Mouse (Mus musculus) retina, embryonic 14.5 days (tissue): ENCODE measurements at regions not wholly inside any gene's neighbourhood (a gene's known extent, or its start where the extent isn't known, plus 50 kb on each side); places are given as distances from the start of the nearest gene placed in this dataset.
"Not testable (repeated sequence)": the region's sequence is repeated elsewhere in the genome, so short reads cannot be mapped to it uniquely, and the experiment has no call there.

Experiments used
- DNase-seq: peaks from one replicate; pipeline ENCODE4 v3.0.0-alpha.2; 2015; ENCODE audit warnings: low spot score

DNA sequence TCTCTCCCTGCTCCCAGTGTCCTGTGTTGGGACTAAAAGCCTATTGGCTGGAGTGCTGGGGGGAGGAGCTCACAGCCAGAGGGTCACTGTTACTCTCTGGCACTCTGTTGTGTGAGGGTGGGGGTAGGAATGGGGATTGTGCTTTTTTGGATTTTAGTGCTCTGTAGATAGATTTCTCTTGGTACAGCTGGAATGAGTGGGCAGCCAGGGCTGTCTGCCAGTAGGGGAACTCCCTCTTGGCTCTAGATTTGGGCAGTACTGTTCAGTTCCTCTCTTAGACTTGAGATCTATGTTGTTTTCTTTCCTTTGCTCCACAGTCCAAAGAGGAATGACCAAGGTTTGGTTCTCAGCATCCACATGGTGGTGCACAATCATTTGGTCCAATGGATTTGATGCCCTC, 282.6 kb downstream of the Fgf9 start:
- no peak for DNase-seq

DNA sequence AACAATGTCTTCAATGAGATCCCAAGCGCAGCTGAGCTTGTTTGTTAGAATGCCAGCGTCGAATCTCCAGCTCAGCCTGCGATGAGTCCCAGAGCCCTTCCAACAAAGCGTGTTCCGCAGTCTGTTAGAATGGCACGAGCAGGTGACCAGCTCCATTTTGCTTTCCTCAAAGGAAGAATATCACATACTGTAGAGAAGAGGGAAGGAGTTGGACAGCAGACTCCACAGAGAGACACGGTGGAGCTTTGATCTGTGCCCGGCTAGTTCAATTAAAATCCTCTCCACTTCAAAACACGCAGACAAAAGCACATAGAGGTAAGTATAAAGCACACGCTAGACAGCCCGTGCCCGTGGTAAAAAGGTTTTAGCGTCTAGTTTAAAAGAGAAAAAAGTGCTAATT, 265.8 kb downstream of the Fgf9 start:
- DNase-seq = no peak

DNA sequence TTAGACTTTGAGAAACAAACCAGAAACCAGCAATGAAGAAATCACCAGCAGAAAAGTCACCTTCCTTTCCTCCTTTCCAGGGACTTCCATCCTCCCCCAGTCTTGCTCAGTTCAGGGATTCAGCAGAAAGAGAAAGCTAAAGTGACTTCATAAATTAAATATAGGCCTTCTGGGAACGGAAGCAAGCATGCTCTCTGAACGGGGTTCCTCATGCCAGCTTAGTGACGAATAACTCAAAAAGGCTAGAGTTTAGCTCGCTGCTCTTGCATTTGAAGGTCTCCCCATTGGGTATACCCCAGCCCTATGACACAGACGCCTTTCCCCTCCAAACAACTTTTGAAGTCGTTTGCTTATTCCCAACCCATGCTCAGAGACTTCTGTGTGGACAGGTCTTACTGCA, 252.8 kb downstream of the Fgf9 start:
- DNase-seq = no peak

DNA sequence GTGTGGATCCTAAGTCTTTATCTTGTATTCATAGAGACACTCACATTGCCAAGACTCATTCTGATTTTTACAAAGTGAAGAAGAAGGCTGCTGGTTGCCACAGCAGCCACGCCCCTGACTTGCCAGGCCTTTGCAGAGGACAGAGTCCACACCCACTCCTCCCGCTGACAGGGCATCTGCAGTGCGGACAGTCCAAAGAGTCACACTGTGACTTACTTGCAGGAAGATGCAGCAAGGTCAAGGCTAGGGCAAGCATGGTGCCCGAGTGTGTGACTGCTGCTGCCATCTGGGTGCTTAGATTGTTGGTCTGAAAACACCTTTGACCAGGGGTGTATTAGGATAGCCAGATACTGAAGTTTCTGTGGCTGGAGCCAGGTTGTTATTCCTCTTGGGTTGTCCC, 252.1 kb downstream of the Fgf9 start:
- no peak for DNase-seq

DNA sequence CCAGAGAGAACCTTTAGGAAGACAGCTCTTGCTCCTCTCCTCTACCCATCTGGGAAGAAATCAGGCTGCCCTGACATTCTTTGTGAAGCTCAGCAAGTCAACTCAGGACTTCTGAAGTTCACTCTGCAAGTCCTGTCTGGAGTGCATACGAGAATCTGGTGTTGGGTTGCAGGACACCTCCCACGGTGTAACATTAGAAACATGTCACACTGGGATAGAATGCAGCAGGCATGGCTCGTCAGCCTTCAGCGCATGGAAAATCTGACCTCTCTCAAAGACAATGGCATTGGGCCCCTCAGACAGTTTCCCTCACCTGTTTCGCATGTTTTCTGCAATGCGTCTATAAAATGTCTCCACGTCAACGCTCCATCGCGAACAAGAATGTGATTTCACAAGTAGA, 251.5 kb downstream of the Fgf9 start:
- DNase-seq = no peak

DNA sequence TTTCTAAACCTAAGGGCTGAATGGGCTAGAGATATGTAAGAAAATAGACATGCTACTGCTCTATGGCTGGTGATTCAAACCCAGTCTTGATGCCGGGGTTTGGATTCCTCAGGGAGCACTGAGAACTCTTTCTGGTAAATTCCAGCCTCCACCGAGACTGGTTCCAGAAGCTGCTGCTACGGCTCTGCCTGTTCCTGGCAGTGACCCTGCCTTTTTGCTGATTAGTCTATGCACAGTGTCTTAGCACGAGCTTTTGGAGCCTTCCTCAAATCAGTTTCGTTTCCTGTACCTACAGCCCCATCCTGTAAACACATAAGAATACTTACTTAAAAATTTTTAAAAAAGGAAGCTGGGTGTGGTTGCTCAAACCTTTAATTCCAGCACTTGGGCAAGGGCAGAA, 250.9 kb downstream of the Fgf9 start:
- no peak for DNase-seq

DNA sequence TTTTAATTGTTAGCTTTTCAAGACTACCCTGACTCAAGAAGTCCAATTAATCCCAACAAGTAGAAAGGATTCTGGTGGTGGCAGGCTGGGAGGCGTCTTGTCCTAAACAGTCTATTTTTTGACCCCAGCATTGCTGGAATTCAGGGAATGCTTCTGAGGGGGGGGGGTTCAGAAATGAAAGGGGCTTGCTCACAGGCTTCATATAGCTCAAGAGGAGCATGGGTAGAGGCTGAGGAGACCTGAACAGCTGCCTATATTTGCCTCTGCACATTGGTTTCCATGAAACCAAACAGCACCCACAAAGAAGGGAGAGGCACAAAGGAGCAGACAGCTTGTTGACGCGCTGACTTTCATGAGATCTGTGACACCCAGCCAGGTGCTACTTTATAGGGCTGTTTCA, 247.3 kb downstream of the Fgf9 start:
- DNase-seq = no peak

DNA sequence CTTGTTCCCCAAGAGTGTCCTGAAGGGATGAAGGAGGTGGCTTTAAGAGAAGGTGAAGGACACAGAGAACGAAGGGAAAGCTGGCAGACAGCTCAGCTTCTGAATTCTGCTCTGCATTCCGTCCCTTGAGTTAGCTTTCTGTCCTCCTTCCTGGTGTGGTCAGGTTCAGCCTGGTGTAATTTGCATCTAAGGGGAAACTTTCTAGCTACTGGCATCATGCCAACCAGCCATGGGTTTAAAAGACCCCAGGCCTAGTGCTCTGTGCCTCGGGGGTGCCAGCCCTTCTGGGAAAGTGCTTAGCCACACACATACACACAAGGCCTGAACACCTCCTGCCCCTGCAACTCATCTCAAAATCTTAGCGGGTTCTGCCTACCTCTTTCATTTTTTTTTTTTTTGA, 246.9 kb downstream of the Fgf9 start:
- no peak for DNase-seq

DNA sequence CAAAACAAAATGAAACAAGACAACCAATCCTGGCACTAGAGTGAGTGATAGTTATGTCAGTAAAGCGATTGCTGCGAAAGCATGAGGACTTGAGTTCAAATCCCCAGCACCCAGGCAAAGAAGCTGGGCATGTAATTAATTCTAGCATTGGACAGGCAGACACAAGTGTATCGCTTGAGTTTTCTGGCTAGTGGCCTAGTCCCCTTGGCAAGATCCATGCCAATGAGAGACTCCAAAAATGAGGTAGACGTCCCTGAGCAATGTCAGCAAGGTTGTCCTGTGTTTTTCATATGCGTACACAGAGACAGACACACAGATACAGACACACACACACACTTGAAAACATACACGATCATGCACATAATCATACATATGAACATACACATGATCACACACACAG, 237.3 kb downstream of the Fgf9 start:
- no peak for DNase-seq

DNA sequence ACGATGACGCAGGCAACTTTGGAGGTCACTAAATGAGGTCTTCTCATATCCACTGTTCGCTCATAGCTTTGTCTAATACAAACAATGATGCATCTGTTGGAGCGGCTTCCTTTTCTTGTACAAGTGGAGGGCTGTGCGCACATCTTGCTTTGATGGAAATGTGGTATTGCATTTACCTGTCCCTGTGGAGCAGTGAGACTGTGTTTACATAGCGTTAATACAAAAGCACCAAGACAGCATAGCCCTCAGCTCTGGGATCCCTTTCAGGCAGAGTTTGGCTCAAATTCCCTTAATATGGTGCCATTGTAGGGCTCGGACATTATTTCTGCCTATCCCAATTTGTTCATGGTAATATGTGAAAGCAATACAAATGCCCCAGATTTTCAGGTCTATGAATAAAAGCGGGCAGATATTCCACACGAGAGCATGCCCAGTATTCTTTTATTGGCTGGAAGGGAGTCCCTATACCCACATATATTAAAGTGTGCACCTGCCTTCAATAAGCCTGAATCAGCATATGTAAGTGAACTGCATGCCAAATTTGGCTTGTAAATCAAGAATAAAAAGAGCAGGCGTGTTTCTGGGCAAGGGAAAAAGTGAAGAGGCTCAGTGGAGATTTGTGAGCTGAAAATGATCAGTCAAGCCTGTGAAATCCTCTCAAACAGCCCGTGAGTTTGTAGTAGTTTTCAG, 236.6 kb downstream of the Fgf9 start:
- DNase-seq = no peak

DNA sequence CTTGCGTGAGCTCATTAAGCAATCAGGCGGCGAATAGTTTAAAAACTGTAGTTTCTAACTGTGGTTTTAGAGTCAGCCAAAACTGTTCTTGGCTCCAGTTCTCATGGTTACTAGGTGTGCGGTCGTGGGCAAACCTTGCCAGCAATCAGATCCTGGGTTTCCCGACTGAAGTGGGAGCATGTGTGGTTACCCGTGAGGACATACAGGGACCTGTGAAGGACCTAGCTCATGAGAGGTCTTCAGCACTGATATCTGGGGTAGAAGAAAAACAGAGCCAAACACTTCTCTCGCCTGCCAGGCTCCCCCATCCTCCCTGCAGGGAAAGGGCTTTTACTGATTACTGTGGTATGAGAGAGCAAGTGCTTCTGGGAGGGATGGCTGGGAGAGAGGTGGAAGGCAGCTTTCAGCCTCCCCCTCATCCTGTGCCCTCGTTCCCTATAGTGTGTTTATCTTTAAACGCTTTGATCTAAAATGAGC, 230.1 kb downstream of the Fgf9 start:
- DNase-seq = no peak

DNA sequence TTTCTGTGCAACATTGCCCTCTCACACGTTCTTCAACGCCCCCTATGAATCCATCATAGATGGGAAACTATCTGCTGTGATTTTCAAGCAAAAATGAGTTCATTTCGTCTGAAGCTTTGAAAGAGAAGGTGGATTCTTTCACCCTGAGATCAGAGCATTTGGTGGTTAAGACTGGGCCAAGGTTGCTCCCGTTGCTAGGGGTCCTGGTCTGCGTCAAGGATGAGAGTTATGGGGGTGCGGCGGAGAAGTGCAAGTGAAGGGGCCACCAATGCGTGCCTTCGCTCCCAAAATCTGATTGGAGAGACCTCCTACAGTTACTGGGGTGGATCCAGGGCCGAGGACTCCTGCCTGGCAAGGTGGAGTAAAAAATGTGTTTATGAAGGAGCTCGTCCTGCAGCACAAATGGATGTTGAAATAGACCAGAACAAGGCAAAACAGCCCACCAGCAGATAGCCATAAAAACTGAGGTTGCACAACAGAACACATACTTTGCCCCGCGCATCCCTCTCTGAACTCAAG, 215.7 kb downstream of the Fgf9 start:
- no peak for DNase-seq

DNA sequence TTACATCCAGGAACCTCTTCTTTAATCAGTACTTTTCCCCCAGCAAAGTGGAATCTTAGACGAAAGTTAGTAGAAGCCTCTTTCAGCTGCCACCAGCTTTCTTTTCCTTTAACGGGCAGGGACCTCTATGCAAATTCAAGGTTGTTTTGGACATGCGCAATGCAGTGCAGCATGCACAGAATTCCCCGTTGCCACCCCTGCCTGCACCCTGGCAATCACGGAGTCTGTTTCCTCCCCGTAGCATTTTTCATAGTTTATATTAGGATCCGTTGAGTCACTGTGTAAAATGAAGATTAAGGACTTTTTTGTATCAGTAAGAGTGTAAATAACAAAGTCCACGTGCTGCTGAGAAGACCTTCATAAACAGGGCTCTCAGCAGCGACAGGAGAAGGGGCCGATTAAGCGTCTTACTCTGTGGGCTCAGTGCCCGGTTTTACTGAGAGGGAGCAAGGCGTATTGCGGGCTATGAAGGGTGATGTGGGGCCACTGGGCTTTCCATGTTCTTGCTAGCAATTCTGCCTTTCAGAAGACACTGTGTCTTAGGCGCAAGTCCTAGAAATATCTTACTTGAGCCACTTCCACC, 212.5 kb downstream of the Fgf9 start:
- no peak for DNase-seq

DNA sequence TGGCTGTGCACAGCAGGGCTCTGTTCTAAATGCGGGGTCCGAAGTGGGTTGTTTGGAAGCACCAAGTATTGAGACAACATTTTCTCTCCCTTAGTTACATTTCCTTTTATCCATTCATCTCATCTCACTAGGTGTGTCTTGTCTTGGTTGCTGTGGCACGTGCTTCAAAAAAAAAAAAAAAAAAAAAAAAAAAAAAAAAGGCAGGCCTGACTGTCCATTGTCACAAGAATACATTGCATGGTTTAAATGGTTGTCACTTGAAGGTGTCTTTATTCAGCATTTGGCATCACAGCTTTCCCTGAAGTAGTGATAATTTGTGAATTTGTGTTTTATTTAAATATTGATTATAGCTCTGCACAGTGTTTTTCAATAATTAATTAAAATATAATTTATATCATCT, 211.9 kb downstream of the Fgf9 start:
- DNase-seq = no peak

DNA sequence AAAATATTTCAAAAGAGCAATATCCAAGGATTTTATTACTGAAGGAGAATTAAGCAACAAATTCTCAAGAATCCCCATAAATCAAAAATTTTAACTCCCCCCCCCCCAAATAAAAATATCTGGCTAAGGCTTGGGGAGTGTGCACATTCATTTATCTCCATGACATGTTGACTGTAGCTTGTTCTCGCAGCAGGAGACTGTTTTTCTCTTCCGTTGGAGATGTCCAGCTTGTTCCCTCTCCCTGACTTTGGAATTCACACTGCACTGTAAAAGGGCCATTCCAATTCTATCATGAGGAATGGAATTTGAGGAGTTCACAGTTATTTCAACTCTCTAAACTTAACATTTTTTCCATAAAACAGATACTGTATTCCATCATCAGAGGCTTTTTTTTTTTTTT, 204.1 kb downstream of the Fgf9 start:
- not testable (repeated sequence) for DNase-seq

DNA sequence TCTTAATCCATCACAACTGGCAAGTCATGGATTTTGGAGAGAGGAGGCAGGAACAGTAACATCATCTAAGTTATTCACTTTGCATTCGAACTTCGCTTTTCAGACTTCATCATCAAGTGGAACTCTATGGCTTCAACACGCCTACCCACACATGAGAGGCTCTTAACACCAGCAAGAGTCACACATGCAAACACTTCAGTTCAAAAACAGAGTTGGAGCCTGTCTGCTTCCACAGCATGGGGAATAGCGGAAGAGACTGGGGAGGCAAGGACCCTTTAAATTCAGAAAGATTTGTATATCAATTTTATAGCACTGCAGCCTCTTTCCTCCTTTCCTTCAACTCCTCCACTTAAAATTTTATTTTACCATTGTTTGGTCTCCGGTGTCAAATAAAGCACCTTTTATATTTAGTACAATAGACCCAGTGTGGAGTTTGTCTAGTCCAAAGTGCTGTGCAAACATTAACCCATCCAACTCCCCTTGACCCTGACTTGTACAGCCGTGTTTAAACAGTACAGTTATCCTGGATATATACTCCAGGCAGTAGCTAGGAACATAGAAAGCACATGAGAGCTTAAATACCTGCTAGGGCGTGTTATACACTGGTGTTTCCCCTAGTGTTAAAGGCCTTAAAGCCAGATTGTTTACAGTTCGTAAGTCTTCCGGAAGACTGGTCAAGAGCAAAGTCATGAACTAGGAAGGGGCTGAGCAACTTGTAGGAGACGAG, 203.5 kb downstream of the Fgf9 start:
- DNase-seq = no peak

DNA sequence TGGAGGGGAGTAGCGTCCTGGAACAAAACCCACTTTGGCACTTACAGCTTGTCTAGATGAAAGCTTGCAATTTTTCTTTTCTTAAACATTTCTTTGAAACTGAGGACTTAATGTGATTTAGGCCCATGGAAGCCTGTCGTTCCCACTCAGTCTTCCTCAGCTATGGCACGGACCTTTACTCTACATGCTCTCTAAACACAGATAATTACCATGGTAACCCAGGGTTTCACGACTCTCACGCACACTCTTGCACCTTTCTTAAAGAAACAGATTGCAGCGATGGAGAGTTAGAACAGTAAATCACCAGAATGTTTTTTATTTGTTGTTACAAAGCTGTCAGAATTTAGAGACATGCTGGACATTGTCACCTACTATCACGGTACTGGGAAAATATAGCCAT, 195.0 kb downstream of the Fgf9 start:
- DNase-seq = no peak

DNA sequence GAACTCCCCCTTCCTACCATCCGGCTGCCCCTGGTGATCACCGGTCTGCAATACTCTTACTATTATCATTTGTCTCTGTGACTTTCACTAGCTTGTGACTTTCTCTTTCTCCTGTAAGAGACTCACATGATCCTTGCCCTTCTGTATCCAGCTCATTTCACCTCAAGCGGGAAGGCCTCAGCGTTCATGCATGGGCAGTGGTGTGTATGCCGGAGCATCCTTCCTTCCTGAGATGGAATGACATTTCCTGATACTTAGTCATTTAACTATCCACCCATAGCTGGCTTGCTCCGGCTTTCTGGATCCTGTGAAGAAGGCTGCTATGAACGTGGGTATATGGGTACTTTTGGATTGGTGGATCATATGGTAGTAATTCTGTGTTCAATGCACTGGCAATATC, 194.1 kb downstream of the Fgf9 start:
- DNase-seq = no peak

DNA sequence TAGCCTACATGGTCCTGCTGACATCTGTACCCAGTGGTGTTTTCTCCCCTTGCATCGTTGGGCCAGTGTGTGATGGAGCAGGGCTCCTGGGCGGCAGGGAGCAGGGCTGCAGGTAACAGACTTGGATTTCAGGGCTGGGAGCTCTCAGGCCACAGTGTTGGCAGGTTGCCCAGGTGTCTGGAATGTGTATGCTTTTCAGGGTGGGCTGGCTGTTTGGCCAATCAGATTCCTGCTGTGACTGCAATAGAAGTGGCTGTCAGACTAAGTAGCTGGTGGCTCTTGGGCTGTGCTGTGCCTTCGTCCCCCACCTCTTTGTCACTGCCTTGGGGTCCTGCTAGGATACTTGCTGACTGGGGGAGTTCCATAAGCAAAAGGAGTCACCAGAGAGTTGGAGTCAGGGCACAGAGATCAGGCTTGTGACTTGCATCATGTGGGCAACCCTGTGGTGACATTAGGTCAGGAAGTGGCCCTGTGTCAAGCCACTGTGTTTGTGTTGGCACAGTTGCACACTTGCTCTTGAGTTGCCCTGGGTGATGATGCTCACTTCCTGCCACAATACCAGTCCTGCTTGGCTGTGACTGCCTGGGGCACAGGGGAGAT, 183.1 kb downstream of the Fgf9 start:
- no peak for DNase-seq

DNA sequence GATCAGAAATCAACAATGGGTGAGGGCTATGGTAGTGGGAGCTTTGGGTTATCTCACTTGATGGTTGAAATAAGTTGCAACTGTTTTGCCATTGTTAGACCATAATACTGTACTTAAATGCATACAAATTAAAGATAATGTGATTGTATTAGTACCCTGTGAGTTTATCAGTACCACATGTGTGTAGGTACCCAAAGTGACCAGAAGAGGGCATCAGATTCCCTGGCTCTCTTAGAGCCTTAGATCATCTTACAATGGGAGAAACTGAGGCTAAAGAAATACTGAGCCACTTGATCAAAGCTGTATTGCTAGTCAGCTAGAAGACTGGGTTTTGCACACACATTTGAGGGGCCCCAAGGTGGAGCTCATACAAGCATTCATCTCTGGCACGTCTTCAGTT, 155.5 kb downstream of the Fgf9 start:
- DNase-seq = no peak

DNA sequence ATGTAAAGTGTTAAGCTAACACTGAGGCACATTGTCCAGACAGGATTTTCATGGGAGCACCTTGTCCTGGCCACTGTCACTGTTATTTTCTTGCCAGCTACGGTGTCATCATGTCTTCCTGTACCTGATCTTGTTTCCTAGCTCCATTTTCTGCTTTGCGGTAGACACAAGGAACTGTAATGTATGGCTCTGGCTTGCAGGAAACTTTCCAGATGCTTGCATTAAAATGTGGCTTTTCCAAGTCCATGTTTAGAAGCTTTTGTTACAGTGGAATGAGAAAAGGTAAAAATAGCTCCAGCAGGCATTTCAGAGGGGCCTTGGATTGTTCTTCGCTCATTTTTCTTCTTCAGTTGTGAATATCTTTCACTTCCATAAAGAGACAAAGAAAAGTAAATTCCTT, 154.1 kb downstream of the Fgf9 start:
- no peak for DNase-seq

DNA sequence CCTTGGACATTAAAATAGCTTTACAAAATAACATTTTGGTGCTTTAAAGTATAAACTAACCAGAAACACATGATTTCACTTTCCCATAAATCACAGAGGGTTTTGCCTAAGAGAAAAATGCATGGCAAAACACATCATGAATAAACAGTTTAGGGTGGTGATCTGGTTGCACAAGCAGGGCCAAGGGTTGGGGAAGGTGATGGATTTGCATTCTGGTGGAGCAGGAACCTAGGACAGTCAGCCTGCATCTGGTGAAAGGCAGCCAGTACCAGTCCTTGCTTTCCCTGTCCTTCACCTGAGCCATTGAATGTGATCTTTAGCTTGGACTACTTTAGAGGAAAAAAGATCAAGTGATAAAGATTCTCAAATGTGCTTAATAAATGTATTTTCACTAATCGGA, 138.1 kb downstream of the Fgf9 start:
- no peak for DNase-seq
